Mouse (Mus musculus) limb, embryonic 14.5 days (tissue): ENCODE results near the gene Capn11. TPM values are rescaled to one million over a fixed set of nuclear protein-coding genes. Genes with fewer than 3 reads are reported as not detected.

Experiments
- ATAC-seq: fragments of 200-750 bp; cut with Nextera tagmentation; 2 replicates; pipeline ENCODE4 v1.8.0; 2017; ENCODE audit warnings: low read depth, moderate number of reproducible peaks, moderate TSS enrichment; ENCODE audit not compliant: low FRiP score
- DNase-seq: peaks from one replicate; pipeline ENCODE4 v3.0.0-alpha.2; 2015; ENCODE audit warnings: low spot score
- H3K27ac ChIP-seq: fragments of 300-500 bp; sonication (generic); replicated peaks from 2 replicates; pipeline ENCODE4 v1.5.1; 2014; ENCODE audit warnings: low read depth, mild to moderate bottlenecking, low read length, moderate library complexity, mixed read lengths
- H3K27me3 ChIP-seq: fragments of 300-500 bp; sonication (generic); 2 replicates; pipeline ENCODE4 v1.6.1; 2014; ENCODE audit warnings: low read length, mixed read lengths; ENCODE audit not compliant: control insufficient read depth, insufficient read depth
- H3K36me3 ChIP-seq: fragments of 300-500 bp; sonication (generic); 2 replicates; pipeline ENCODE4 v1.6.1; 2014; ENCODE audit warnings: mild to moderate bottlenecking, low read length, moderate library complexity, mixed read lengths; ENCODE audit not compliant: control insufficient read depth, insufficient read depth
- H3K4me1 ChIP-seq: fragments of 300-500 bp; sonication (generic); 2 replicates; pipeline ENCODE4 v1.6.1; 2014; ENCODE audit warnings: antibody characterized with exemption, low read length, mixed read lengths; ENCODE audit not compliant: control insufficient read depth, insufficient read depth
- H3K4me2 ChIP-seq: fragments of 300-500 bp; sonication (generic); replicated peaks from 2 replicates; pipeline ENCODE4 v1.6.1; 2014; ENCODE audit warnings: low read depth, mild to moderate bottlenecking, low read length, moderate library complexity; ENCODE audit not compliant: severe bottlenecking
- H3K4me3 ChIP-seq: fragments of 300-500 bp; sonication (generic); replicated peaks from 2 replicates; pipeline ENCODE4 v1.5.1; 2014; ENCODE audit warnings: low read length
- H3K9ac ChIP-seq: fragments of 300-500 bp; sonication (generic); 2 replicates; pipeline ENCODE4 v1.6.1; 2014; ENCODE audit warnings: mild to moderate bottlenecking, low read depth, low read length, moderate library complexity; ENCODE audit not compliant: severe bottlenecking
- H3K9me3 ChIP-seq: fragments of 300-500 bp; sonication (generic); 2 replicates; pipeline ENCODE4 v1.6.1; 2016; ENCODE audit warnings: low read length; ENCODE audit not compliant: control insufficient read depth
- POLR2A ChIP-seq: fragments of 200-500 bp; IDR thresholded peaks from 2 replicates; pipeline ENCODE4 v1.8.0; 2012; ENCODE audit warnings: inconsistent platforms, mild to moderate bottlenecking, moderate library complexity, borderline replicate concordance; ENCODE audit not compliant: insufficient read depth, insufficient read length; ENCODE audit errors: extremely low read depth
- WGBS: fragments of 180-500 bp; shearing (Covaris S2); extraction: QIAGEN DNeasy Blood & Tissue Kit; methylation state at CpG from one replicate; pipeline ENCODE4 v1.1.7; 2014; 5-methylcytosine and 5-hydroxymethylcytosine counted together
- polyA plus RNA-seq, 2 experiments: library from polyadenylated mRNA; depleted of rRNA in 1 of 2; stranded (reverse) in 1 of 2; unstranded in 1 of 2; fragments of >200 nt; fragmentation: Nextera tagmentation in 1 of 2; extraction: Ambion mirVana in 1 of 2; gene quantifications; 2 replicates each; pipeline versions ENCODE4 v1.2.1 to v1.2.3; 2012 to 2014

Gene Capn11
- polyA plus RNA-seq, 2 experiments, result 0.03 TPM; not detected in 1

GRCm38 (mm10) chr17:45597787-45598186, 61.3 kb downstream of the Capn11 start:
- DNase-seq (no peak), ATAC-seq (no peak)
- TF ChIP-seq POLR2A, result no peak
- no peaks in the 10 kb centered on the region for H3K36me3 ChIP-seq
- H3K4me1 ChIP-seq, result peaks cover 34% of the 10 kb centered on the region
- H3K4me3 ChIP-seq, result no peak overlapping the region
- no peak overlapping the region for H3K27ac ChIP-seq
- H3K4me2 ChIP-seq, result no peak overlapping the region
- no peaks in the 10 kb centered on the region for H3K9me3 ChIP-seq
- 0 out of 2 replicates have a peak, but pooled peaks cover 18% of the 10 kb centered on the region for H3K27me3 ChIP-seq
- WGBS, result 28% methylated on average over 3 of the region's 3 CpGs
- no peak overlapping the region for H3K9ac ChIP-seq

- H3K27me3 ChIP-seq, result 0 out of 2 replicates have a peak, but pooled peaks cover 17% of the 10 kb centered on the region
- WGBS, result 28% methylated on average over 11 of the region's 11 CpGs
- no peak overlapping the region for H3K4me3 ChIP-seq
- H3K36me3 ChIP-seq, result no peaks in the 10 kb centered on the region
- no peak for TF ChIP-seq POLR2A
- peak overlapping the region; percentile 19; the same call in 1 of the 2 replicates for H3K27ac ChIP-seq
- peak overlapping the region; percentile 88; the same call in 1 of the 2 replicates for H3K4me2 ChIP-seq
- ATAC-seq (peak; percentile 38; the same call in 1 of the 2 replicates), DNase-seq (no peak)
- H3K4me1 ChIP-seq, result peaks cover 43% of the 10 kb centered on the region
- 0 out of 2 replicates have a peak overlapping the region, but pooled peaks have one; percentile 55 for H3K9ac ChIP-seq
- H3K9me3 ChIP-seq, result no peaks in the 10 kb centered on the region
These were observed 62.3 kb downstream of the Capn11 start for GRCm38 (mm10) chr17:45596631-45597396.

GRCm38 (mm10) chr17:45595736-45596390, 63.3 kb downstream of the Capn11 start:
- Histone ChIP-seq H3K27me3 (0 out of 2 replicates have a peak, but pooled peaks cover 9% of the 10 kb centered on the region), H3K9ac (peak overlapping the region; percentile 55), H3K36me3 (no peaks in the 10 kb centered on the region), H3K4me3 (peak overlapping the region; percentile 47), H3K4me1 (peaks cover 48% of the 10 kb centered on the region), H3K9me3 (no peaks in the 10 kb centered on the region), H3K4me2 (peak overlapping the region; percentile 88), H3K27ac (peak overlapping the region; percentile 52; the same call in 1 of the 2 replicates)
- 7% methylated on average over 19 of the region's 23 CpGs for WGBS
- DNase-seq (no peak), ATAC-seq (peak; percentile 27; the same call in 1 of the 2 replicates)
- no peak for TF ChIP-seq POLR2A

- 0 out of 2 replicates have a peak, but pooled peaks have one; percentile 24 for TF ChIP-seq POLR2A
- no peaks in the 10 kb centered on the region for H3K9me3 ChIP-seq
- peaks cover 48% of the 10 kb centered on the region for H3K4me1 ChIP-seq
- H3K9ac ChIP-seq, result peak overlapping the region; percentile 55
- ATAC-seq (peak; percentile 82), DNase-seq (peak; percentile 63)
- H3K27me3 ChIP-seq, result 0 out of 2 replicates have a peak, but pooled peaks cover 2% of the 10 kb centered on the region
- H3K4me3 ChIP-seq, result peak overlapping the region; percentile 47
- no peak overlapping the region for H3K27ac ChIP-seq
- no peaks in the 10 kb centered on the region for H3K36me3 ChIP-seq
- WGBS, result 3% methylated on average over 52 of the region's 58 CpGs
- peak overlapping the region; percentile 88 for H3K4me2 ChIP-seq
These were observed 64.0 kb downstream of the Capn11 start for GRCm38 (mm10) chr17:45594881-45595735.
